Comparison of ENCODE assay signal across 17 mouse cellular contexts in genomic region chr9:70365915-70366314, GRCm38 (mm10).
"Had no signal": no experiment of that assay in that cellular context is flagged by ENCODE, and none has a peak within 500 bp of the region (broad histone marks: within the 10 kb centered on the region; RNA-seq: fewer than 3 reads in every experiment).

No protein-coding gene starts in this region.

- H3K4me3 ChIP-seq: midbrain, embryonic 10.5 days; midbrain, embryonic 12.5 days; myocyte; neural tube, embryonic 13.5 days; neural tube, embryonic 15.5 days had no signal

- ATAC-seq: midbrain, embryonic 16.5 days had no signal

- H3K9ac ChIP-seq: lung, embryonic 14.5 days; midbrain, embryonic 12.5 days; neural tube, embryonic 13.5 days; neural tube, embryonic 15.5 days had no signal

- H3K4me2 ChIP-seq: lung, embryonic 14.5 days; midbrain, embryonic 12.5 days; neural tube, embryonic 13.5 days; neural tube, embryonic 15.5 days had no signal

- H3K27ac ChIP-seq: midbrain, embryonic 10.5 days; midbrain, embryonic 12.5 days; neural tube, embryonic 13.5 days; neural tube, embryonic 15.5 days had no signal

- H3K9me3 ChIP-seq: midbrain, embryonic 10.5 days; midbrain, embryonic 12.5 days; neural tube, embryonic 15.5 days had no signal

- H3K27me3 ChIP-seq: midbrain, embryonic 12.5 days; neural tube, embryonic 13.5 days; neural tube, embryonic 15.5 days had no signal

- DNase-seq: lung, adult 18-20 months; lung, embryonic 14.5 days; lung, postnatal 10 days; lung, postnatal 4 days; midbrain, embryonic 14.5 days; retina, postnatal 1 day; right cerebral cortex, postnatal 14 days; spleen, adult 18-20 months; thymus, adult 2 months; thymus, postnatal 25 days; thymus, postnatal 4 days had no signal

- H3K4me1 ChIP-seq: midbrain, embryonic 10.5 days; midbrain, embryonic 12.5 days; neural tube, embryonic 13.5 days; neural tube, embryonic 15.5 days had no signal
